Mouse (Mus musculus) spleen, embryonic (tissue): ENCODE measurements around the gene Snrnp25.

Experiments
- CTCF ChIA-PET: fragments of 350-600 bp; sonication (Branson Sonifier 250); formaldehyde crosslinking; loops from one replicate; lab custom pipeline; 2022; lab: Charles Lee

Snrnp25 gene

DNA sequence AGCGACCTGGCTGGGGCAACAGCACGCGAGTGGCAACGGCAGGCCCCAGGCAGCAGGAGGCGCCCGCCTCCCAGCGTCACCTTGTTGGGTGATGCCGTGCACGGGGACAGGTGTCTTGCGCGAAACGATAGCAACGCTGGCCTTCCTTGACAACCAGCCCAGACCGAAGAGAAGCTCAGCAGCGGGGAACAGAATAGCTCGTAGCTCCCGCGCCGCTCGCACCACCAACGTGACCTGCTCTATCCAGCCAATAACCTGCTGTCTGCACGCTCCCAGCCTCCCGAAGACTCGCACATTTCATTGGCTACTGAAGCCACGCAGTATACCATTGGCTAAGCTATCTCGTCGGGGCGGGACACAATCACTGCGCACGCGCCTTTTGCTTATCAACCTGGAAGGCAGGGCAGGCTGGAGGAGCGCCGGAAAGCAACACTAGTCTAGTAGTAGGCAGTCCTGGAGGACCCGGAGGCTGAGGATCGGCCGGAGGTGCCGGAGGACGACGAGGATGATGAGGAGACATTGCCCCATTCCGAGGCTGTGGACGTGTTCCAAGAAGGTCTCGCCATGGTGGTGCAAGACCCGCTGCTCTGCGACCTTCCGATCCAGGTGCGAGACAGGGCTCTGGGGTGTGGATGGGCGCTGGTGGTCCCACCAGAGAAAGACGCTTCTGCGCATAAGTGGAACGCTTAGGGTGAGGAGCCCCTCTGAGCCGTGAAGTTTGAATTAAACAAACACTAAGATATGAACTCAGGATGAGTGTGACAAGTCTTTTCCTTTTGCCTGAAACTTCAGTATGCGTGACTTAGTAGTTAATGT lies at the start of gene Snrnp25:
Gene Snrnp25, plus strand, starts transcription at position 358 of the 816 bp plus-strand sequence.
- CTCF ChIA-PET = interaction anchor here (1.2 kb wide), 1 partner anchor 9 kb away, joined by 3 read pairs; no protein-coding TSS in a partner anchor

DNA sequence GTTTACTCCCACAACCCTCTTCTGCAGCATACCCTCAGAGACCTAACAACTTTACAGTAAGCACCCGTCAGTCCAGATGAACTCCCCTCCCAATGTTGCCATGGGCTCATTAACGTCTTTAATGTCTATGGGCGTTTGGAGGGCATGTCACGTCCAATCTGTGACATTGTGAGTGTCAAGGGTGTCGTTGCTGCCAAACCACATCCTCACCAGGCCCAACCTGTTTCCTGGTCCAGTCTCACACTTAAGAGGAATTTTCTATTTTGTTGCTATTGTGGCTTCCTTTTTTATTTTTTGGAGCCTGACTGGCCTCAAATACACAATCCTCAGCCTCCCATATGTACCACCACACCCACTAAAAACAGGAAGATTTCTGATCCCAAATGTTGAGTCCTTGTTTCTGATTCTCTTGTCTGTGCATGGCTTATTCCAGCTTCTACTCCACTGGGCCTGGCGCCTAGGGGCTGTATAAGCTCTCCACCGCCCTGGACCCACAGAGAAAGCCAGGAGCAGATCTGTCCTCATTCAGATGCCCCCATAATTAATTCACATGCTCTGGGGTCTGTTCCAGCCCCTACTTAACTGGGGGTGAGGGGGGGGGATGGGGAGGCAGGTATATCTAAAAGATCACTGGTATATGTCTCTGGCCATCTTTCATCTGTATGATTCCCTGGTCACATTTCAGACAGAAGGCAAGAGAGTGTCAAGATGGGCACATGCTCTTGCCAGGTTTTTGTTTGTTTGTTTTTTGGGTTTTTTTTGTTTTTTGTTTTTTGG lies 48.2 kb upstream of the Snrnp25 start:
- CTCF ChIA-PET = no interaction called here

DNA sequence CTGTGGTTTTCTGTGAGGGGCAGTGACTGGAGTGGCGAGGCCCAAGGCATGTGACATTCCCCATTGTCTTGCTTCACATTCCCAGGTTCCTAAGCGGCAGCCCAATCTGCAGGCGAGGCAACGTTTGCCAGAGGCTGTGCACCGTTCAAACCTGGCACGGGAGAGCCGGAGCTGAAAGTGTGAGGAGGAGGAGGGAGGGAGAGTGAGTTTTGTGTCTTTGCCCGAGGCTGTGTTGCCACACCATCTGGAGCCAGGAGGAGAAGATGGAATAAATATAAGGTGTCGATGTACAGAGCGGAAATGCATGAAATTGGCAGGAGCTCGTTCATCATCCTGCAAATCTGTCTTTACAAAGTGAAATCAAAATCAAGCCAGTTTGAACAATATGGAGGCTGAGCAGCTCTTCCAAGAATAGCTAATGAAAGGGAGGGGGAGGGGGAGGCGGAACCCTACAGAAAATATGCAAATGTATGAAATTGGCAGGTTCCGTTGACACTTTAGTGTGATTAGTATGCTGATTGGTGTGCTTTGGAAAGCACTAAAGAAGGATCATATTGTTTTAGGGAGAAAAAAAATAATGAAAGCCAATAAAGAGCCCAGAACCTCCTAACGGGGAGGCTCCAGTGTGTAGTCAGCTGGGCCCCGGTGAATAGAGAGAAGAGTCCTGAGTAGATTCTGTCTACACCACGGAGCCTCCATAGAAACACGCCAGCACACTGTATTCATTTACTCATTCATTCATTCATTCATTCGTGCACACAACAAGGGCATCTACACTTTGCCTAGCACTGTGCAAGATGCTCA lies 47.2 kb upstream of the Snrnp25 start:
- CTCF ChIA-PET = no interaction called here

DNA sequence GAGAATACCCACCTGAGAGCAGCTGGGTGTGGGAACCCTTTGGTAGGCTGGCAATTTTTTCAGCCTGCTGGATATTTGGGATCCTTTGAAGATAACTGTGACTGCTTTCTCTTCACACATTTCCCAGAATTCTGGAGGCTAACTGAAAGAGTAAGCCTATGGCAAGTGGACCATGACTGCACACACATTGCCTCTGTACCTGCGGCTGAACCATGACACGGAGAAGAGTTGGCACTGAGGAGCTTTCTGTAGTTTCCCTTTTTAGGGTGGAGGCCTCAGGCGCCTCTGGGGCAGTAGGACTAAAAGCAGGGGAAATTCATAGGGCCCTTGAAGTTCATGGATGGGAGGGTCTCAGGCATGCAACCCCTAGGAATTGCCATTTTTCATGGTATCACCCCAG lies 46.0 kb upstream of the Snrnp25 start:
- CTCF ChIA-PET = no interaction called here

DNA sequence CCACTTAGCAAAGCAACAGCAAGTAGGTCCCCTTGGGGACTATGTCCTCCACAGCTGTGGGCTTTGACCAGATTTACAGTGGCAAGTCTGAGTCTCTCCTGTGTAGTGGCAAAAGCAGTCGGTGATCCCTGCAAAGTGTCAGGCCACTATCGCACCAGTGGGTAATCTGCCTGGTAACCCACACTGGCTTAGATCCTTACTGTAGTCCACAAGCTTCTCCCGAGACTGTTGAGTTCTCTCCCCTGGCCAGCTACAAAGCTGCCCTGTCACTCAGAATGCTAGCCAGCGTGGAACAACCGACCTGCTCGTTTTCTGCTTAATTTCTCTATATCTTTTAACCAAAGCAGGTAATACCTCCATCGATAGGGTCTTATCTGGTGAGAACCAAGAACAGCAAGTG lies 44.9 kb upstream of the Snrnp25 start:
- CTCF ChIA-PET = no interaction called here

DNA sequence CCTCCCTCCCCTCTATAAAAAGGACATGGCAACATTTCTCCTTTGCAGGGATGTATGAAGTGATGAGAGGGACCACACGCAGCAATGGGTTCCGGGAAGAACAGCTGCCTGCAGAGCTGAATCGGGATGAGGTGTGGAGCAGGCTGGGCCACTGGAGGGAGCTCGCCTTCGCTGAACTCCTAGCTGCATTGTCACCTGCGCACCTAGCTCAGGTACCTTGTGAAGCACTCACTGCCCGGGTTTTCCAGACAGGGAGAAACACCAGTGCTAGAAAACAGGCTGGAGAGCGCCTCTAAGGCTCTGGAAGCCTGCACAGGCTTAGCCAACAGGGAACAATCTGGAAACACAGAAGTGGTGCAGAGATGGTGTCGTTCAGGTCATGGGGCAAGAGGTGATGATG lies 43.7 kb upstream of the Snrnp25 start:
- CTCF ChIA-PET = no interaction called here

DNA sequence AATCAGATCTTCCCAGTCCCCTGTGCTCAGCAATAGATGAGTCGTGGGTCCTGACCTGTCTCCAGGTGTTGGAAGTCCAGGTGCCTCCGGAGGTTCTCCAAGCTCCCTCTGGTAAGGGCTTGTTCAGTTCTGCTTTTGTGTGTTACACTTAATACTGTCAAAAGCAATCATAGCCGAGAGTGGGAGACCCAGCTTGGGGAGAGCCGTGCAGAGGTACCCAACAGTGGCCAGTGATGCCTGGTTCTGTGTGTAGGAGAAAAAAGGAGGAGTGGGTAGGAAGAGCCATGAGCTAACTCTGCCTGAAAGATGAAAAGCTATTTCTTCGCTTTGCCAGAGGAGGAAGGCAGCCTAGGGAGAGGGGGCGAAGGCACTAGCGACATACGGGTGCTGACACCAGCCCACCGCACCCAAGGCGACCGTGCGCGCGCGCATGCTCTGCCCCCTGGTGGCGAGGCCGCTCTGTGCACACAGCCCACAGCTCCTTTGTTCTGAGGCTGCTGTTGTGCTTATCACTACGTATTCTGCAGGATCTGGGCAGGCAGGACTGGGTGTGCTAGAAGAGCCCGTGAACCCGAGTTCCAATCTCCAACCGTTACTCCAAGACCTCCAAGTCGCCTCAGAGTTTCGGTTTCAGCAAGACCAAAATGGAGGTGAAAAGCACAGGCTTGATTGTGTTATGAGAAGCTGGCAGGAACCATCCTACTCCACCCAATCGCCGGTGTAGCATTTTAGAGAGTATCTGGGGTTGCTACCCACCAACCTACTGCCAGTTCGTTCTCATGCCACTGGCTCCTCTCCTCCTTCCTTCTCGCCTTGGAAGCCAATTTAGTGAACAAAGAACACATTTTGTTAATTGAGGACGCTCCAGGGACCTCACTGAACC lies 43.1 kb upstream of the Snrnp25 start:
- CTCF ChIA-PET = no interaction called here

DNA sequence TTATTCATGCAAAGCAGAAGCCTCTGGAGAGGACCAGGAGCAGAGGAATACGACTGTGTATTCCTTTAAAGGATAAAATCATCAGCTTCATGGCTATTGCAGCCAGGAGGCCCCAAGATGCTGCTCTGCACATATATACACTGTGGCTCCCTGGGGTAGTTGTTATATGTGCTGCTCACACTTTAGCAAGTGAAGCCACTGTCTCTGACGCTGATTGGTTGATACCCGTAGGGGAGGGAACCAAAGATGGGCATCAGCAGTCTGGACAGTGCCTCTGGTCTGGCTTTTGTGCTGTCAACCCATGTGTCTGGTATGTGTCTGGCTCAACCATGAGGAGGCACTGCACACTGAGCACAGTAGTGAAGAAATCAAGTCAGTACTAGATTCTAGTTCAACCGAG lies 38.5 kb upstream of the Snrnp25 start:
- CTCF ChIA-PET = no interaction called here

DNA sequence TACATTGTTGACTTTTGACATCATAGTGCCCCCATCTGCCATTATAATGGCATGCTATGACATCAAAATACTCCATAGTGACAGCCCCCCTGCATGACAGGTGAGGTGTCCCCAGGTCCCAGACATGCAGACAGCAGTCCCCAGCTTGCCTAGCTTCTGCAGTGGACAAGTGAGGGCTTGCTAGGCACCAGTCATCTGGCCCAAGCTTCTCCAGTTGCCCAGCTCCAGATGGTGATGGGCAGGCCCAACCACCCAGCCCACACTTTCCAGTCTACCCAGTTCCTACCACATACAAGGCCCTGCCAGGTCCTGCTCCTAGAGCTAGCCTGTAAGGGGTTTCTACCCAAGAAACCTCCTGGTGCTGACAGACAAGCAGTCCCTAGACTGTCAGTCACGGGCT lies 26.7 kb upstream of the Snrnp25 start:
- CTCF ChIA-PET = no interaction called here

DNA sequence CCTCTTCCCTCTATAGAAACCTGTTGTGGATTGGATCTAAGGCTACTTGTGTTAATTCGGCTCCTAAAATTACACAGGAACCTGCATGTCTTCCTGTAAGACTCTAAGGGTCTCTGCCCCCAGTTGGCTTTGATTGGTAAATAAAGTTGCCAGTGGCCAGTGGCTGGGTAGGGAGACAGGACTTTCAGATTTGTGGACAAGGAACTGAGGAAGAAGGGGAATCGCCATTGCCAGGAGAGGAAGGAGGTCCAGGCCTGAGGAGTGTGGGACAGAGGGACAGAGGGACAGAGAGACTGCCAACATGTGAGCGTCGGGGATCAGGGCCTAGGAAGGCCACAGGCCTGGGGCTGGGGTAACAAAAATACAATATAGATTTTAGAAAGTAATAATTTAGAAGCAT lies 24.0 kb upstream of the Snrnp25 start:
- CTCF ChIA-PET = no interaction called here

DNA sequence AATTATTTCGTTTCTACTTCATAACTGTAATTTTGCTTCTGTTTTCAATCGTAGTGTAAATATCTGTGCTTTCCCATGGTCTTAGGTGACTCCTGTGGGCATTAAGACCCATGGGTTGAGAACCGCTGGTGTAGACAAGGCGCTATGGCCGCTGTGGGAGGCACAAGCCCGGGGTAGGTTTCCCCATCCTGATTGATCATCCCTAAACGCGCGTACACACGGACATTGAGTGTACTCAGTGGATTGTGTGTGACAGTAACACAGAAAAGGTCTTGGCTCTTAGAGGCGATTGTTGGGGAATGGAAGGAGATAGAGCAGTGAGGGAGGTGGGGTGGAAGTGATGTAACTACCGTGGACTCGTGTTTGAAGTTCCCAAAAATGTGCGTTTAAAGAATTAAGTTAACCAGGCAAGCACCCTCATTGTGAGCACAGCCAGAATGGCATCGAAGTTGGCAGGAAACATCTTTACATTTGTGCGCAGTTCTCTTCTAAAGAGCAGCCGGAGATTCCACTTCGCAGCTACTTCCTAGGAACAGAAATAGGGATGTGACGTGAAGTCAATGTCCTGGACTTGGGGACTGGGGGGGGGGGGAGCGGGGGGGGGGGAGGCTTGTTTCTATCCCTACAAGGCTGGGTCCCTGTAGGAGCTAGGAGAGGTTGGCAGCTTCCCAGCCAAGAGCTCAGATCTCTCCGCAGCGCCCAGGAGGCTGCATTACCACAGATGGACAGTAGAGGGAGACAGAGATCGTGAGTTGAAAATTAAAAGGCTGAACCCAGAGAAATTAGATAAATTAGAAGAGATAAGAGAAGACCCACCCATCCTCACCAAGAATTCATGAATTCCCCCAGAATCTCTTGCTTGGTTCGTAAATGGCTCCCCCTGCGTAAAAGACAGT lies 23.0 kb upstream of the Snrnp25 start:
- CTCF ChIA-PET = interaction anchor here (0.6 to 2.5 kb wide), 9 partner anchors 17 to 896 kb away, joined by 3 to 12 read pairs (median 4); partner anchors contain the start of gene Hbq1a

DNA sequence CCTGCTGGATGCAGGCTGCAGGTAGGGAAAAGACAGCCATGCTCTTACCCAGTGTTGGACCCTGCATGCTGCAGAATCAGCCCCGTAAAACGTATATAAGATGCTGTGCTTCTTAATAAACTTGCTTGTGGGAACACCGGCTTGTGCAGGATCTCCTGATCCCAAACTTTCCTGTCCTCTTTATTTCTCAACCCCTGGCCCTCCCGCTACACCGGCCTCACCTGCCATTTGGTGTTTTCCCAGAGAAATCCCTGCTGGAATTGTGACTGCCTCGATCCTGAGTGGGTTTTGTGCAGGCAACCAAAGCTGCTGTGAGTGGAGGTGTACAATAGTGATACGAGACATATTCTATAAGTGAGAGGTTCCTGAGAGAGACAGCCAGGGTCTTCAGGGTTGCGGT lies 20.7 kb upstream of the Snrnp25 start:
- CTCF ChIA-PET = interaction anchor here (0.5 to 2.5 kb wide), 2 partner anchors 54 to 182 kb away, joined by 4 to 12 read pairs; no protein-coding TSS in a partner anchor

DNA sequence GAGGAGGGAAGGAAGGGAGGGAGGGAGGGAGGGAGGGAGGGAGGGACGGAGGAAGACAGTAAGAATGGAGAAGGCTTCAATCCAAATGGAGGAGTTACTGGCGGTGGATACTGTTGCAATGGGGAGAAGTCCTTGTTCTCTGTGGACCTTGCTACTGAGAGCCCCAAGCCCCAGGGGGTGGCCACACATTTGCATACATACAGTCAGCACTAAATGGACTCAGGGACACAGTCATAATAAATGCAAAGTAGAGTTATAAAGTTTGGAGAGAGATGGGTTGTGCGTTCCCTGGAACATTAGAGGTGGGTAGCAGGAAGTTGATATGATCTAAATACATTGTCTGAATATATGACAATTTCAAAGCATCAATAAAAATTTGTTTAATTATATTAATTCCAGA lies 19.2 kb upstream of the Snrnp25 start:
- CTCF ChIA-PET = no interaction called here

DNA sequence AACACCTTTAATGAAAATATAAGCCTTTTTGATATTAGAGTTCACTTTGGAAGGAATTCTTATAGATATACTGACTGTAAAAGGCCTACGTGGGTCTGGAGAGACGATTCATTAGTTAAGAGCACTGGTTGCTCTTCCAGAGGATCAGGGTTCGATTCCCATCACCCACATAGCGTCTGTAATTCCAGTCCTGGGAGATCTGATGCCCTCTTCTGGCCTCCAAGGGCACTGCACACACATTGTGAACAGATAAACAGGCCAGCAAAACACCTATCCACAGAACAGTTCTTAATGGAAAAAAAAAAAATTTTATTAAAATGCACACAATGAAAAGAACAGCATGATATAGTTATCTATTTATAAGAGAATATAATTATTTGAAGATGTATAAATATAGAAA lies 18.0 kb upstream of the Snrnp25 start:
- CTCF ChIA-PET = no interaction called here

DNA sequence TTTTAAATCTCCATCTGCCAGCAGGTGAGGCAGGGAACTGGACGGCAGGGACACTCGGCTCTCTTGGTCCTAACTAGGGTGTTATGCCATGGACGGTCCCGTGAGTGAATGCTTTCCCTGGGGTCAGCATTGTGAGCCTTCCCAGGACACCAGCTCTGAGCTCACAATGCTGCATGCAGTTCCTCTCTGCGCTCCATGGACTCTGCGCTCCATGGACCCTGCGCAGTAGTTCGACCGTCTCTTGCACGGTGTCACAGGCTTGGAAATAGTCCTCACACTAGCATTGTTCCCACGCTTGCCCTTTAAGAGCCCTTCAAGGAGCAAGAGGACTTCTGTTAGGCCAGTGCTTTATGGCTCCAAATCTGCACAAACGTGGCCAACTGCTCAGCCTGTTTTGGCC lies 16.3 kb upstream of the Snrnp25 start:
- CTCF ChIA-PET = no interaction called here

DNA sequence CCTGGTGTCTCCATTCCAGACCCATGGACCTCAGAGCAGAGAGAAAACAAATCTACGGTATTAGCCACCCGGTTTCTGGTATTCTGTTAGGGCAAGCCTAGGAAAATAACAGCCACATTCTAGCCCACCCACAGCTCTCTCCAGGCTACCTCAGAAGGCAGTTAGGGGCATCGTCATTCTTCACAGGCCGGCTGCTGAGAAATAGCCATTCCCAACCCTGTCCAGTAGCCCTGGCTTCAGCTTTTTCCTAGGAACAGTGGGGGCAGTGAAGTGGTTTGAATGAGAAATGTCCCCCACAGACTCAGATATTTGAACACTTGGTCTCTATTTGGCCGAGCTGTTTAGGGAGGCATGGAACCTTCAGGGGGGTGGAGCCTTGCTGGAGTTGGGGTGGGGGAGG lies 15.8 kb upstream of the Snrnp25 start:
- CTCF ChIA-PET = no interaction called here

DNA sequence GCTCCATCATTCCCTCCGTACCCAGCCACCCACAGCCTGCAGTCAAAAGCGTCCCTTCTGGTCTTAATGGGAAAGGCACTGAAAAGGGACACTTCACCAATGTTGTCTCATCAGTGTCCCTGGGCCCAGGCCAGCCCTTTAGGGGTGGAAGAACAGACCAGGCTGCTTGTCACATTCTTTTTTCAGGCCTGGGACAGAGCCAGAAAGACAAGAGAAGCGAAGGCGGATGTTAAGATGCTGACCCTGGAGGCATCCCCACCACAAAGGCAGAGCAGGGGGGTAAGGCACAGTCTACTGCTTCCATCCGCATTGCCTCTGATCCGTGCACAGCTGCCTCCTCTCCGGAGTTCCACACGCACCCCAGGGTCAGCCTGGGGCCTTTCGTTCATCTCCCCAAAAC lies 15.1 kb upstream of the Snrnp25 start:
- CTCF ChIA-PET = no interaction called here

DNA sequence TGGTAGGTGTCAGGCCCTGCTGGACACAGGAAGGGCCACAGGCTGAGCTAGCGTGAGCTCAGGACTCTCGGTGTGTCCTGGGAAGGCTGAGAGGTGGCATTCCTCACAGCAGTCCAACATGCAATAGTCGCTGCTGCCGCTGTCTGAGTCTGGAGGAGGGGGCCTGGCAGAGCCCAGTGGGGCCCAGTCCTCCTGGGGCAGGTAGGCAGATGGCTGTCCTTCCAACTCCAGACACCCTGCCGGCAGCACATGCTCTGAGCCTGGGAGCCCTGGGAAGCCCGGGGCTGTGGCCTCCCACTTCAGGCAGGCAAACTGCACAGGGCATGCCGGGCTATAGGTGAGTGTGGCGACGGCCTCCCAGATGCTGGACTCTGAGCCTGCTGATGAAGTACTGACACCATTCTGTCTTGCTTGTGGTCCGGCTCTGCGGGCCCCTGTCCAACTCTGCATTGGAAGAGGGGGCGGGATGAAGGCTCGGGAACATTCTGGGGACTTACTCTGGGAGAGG lies 14.6 kb upstream of the Snrnp25 start:
- CTCF ChIA-PET = no interaction called here

DNA sequence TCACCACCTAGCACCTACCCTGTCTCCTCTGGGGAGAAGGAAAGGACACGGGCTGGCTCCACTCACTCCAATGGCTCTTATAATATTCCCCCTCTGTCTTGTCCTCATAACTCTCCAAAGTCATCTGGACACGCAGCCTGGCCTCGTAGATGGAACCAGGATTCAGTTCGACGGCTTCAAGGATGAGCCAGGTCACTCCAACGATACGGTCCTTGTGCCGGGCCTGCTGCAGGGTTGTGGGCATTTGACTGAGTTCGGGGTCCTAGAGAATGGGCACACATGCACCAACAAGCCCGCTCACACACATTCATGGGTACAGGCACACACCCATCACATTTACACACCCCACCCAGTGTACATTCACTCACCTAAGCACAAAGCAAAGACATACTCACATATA lies 12.1 kb upstream of the Snrnp25 start:
- CTCF ChIA-PET = no interaction called here

DNA sequence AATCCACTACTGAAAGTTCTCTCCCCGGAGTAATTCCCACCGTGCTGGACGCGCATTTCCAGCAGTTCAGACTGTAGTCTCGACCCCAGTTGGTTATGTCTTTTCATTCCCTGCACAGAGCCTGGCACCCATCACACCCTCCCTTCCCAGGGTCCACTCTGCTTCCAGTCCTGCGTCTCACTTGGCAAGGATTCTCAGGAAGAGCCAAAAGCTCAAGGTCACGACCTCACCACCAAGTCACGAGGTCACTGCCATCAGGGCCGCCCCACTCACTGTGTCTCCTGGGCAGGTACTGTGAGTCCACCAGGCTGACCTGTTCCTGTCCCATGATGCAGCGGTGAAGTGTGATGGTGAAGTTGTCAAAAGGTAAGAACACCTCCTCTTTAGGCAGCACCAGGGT lies 11.1 kb upstream of the Snrnp25 start:
- CTCF ChIA-PET = no interaction called here
